Mouse (Mus musculus) erythroblast, embryonic 14.5 days (primary cell): Measurements from ENCODE around the gene Vamp9.

Experiments used
- GATA1 ChIP-seq: IDR thresholded peaks from 2 replicates; pipeline ENCODE4 v1.6.1; 2012; ENCODE audit warnings: low read length, inconsistent platforms, mixed read lengths
- TAL1 ChIP-seq: IDR thresholded peaks from 3 replicates; pipeline ENCODE4 v1.6.1; 2012; ENCODE audit warnings: low read length, inconsistent platforms, mixed read lengths

GRCm38 (mm10) chr5:99959236-99959936, 53.3 kb downstream of the Vamp9 start:
- TF ChIP-seq GATA1: no peak
- no peak for TF ChIP-seq TAL1
